Mouse (Mus musculus) intestine, embryonic 15.5 days (tissue): ENCODE data around the gene Pdcd7. TPM values are rescaled to one million over a fixed set of nuclear protein-coding genes. Genes with fewer than 3 reads are reported as not detected.

ENCODE experiments used
- ATAC-seq: fragments of 200-750 bp; cut with Nextera tagmentation; 2 replicates; pipeline ENCODE4 v1.8.0; 2017; ENCODE audit warnings: moderate TSS enrichment, moderate library complexity
- H3K27ac ChIP-seq: fragments of 300-500 bp; sonication (generic); 2 replicates; pipeline ENCODE4 v1.5.1; 2015; ENCODE audit warnings: mild to moderate bottlenecking, inconsistent platforms
- H3K27me3 ChIP-seq: fragments of 300-500 bp; sonication (generic); replicated peaks from 2 replicates; pipeline ENCODE4 v1.6.1; 2015; ENCODE audit warnings: inconsistent platforms
- H3K36me3 ChIP-seq: fragments of 300-500 bp; sonication (generic); 2 replicates; pipeline ENCODE4 v1.6.1; 2015; ENCODE audit warnings: inconsistent platforms
- H3K4me1 ChIP-seq: fragments of 300-500 bp; sonication (generic); replicated peaks from 2 replicates; pipeline ENCODE4 v1.6.1; 2015; ENCODE audit warnings: inconsistent platforms
- H3K4me2 ChIP-seq: fragments of 300-500 bp; sonication (generic); replicated peaks from 2 replicates; pipeline ENCODE4 v1.6.1; 2015; ENCODE audit warnings: mild to moderate bottlenecking, inconsistent platforms
- H3K4me3 ChIP-seq: fragments of 300-500 bp; sonication (generic); replicated peaks from 2 replicates; pipeline ENCODE4 v1.5.1; 2015; ENCODE audit warnings: inconsistent platforms
- H3K9ac ChIP-seq: fragments of 300-500 bp; sonication (generic); 2 replicates; pipeline ENCODE4 v1.6.1; 2015; ENCODE audit warnings: inconsistent platforms
- H3K9me3 ChIP-seq: fragments of 300-500 bp; sonication (generic); 2 replicates; pipeline ENCODE4 v1.6.1; 2016; ENCODE audit warnings: inconsistent platforms
- WGBS: fragments of 180-500 bp; shearing (Covaris S2); methylation state at CpG from one replicate; pipeline ENCODE4 v1.1.7; 2015; 5-methylcytosine and 5-hydroxymethylcytosine counted together
- polyA plus RNA-seq: library from polyadenylated mRNA; unstranded; fragments of >200 nt; fragmentation: Nextera tagmentation; extraction: Ambion mirVana; gene quantifications from 2 replicates; pipeline ENCODE4 v1.2.1, GENCODE M21; 2015

Gene Pdcd7
- polyA plus RNA-seq, 1 experiment from 2014 or later = 8.7 TPM

GRCm38 (mm10) chr9:65360641-65361448 is 14.9 kb downstream of the Pdcd7 start, which contains the start of gene Ubap1l:
Gene Ubap1l (plus strand): TSS chr9:65361041.
- H3K4me2 ChIP-seq = no peak within 1 kb of the TSS
- no peak within 1 kb of the TSS for H3K4me3 ChIP-seq
- H3K9ac ChIP-seq = no peak within 1 kb of the TSS
- no peak for ATAC-seq
- H3K9me3 ChIP-seq = no peaks in the 10 kb centered on the region
- peaks cover 21% of the 10 kb centered on the region for H3K36me3 ChIP-seq
- no peaks in the 10 kb centered on the region for H3K27me3 ChIP-seq
- no peaks in the 10 kb centered on the region for H3K4me1 ChIP-seq
- 70% methylated on average over 16 of the region's 16 CpGs for WGBS
- no peak within 1 kb of the TSS for H3K27ac ChIP-seq

DNA sequence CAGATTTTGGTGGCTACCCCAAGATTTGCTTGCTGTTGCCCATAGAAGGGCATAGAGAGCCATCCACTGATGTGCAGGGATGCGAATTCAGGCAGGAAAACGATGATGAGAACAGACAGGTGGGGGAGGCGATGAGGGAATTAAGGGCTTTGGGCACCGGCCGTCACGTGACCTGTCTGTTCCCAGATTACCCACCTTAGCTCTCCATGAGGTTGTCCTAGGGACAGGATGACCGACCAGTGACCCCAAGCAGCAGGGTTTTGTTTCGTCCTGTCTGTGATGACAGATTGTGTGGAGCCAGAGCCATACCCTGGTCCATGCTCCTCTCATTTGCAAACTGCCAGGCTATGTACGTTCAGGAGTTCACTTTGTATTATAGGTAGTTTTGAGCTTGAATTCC is 17.8 kb downstream of the Pdcd7 start:
- Histone ChIP-seq H3K4me1 (no peaks in the 10 kb centered on the region), H3K27me3 (no peaks in the 10 kb centered on the region), H3K4me3 (no peak overlapping the region), H3K4me2 (no peak overlapping the region), H3K27ac (no peak overlapping the region), H3K9me3 (no peaks in the 10 kb centered on the region), H3K36me3 (peaks cover 11% of the 10 kb centered on the region; the same call in 1 of the 2 replicates), H3K9ac (no peak overlapping the region)
- ATAC-seq = no peak
- 50% methylated on average over 9 of the region's 9 CpGs for WGBS

DNA sequence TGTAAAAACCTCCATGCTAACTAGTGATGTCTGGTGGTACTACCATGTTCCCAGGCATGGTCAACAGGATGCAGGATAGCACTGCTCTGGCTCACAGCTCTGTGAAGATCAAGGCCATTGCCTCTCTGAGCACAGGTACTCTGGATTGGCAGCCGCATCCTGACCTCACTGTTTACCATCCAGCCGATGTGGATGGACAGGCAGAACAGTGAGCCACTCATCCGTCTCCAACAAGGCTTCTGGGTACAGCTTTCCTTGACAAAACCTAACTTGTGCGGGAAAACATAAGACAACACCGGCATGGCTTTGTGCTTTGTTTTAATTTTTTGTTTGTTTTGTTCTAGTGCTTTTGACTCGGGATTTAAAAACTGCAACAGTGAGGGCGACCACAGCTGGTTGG is 19.8 kb downstream of the Pdcd7 start:
- no peaks in the 10 kb centered on the region for H3K9me3 ChIP-seq
- no peak for ATAC-seq
- 87% methylated on average over 7 of the region's 7 CpGs for WGBS
- H3K9ac ChIP-seq = no peak overlapping the region
- no peak overlapping the region for H3K4me3 ChIP-seq
- H3K27ac ChIP-seq = no peak overlapping the region
- H3K36me3 ChIP-seq = no peaks in the 10 kb centered on the region
- H3K27me3 ChIP-seq = no peaks in the 10 kb centered on the region
- no peak overlapping the region for H3K4me2 ChIP-seq
- H3K4me1 ChIP-seq = no peaks in the 10 kb centered on the region

DNA sequence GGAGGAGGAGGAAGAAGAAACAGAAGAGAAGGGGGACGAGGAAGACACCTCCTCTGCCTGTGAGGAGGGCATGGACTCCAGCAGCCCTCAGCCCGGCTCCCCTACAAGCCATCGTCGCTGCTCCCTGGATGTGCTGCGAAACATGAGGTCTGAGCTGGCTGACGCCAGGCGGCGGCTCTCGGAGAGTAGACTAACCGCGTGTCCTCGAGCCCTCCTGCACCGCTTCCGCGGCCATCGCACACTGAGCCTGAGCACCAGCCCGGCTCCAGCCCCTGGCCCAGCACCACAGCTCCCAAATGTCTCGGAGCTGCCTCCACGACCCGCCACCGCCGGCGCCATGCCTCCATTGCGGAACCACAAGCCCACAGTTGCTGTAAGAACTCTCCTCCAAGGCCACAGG is 25.9 kb downstream of the Pdcd7 start:
- H3K9me3 ChIP-seq = no peaks in the 10 kb centered on the region
- no peak overlapping the region for H3K27ac ChIP-seq
- H3K4me1 ChIP-seq = no peaks in the 10 kb centered on the region
- 86% methylated on average over 24 of the region's 24 CpGs for WGBS
- no peak for ATAC-seq
- H3K4me3 ChIP-seq = no peak overlapping the region
- H3K36me3 ChIP-seq = 0 out of 2 replicates have a peak, but pooled peaks cover 2% of the 10 kb centered on the region
- peaks cover 2% of the 10 kb centered on the region; the same call in 1 of the 2 replicates for H3K27me3 ChIP-seq
- H3K4me2 ChIP-seq = no peak overlapping the region
- H3K9ac ChIP-seq = no peak overlapping the region

DNA sequence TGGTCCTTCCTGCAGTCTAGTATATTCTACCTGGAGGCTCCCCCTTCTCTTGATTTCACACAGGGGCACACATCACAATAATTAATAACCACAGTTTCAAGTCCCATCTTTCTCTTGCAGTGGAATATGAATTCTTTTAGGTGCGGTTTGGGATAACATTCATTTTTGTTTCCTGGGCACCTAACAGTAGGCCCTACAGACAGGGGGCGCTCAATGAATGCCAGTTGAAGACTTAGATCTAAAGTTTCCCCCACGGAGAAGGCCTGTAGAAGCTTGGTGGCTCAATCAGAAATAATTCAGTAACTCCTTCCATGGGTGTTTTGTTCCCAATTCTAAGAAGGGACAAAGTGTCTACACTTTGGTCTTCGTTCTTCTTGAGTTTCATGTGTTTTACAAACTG is 26.5 kb downstream of the Pdcd7 start:
- 0 out of 2 replicates have a peak, but pooled peaks cover 2% of the 10 kb centered on the region for H3K36me3 ChIP-seq
- H3K4me1 ChIP-seq = no peaks in the 10 kb centered on the region
- H3K27ac ChIP-seq = no peak overlapping the region
- H3K9me3 ChIP-seq = no peaks in the 10 kb centered on the region
- no peak overlapping the region for H3K9ac ChIP-seq
- WGBS = 76% methylated on average over 4 of the region's 4 CpGs
- no peak overlapping the region for H3K4me2 ChIP-seq
- H3K4me3 ChIP-seq = no peak overlapping the region
- no peak for ATAC-seq
- peaks cover 9% of the 10 kb centered on the region; the same call in 1 of the 2 replicates for H3K27me3 ChIP-seq

- Histone ChIP-seq H3K27ac (no peak overlapping the region), H3K9me3 (no peaks in the 10 kb centered on the region), H3K4me3 (no peak overlapping the region), H3K36me3 (0 out of 2 replicates have a peak, but pooled peaks cover 2% of the 10 kb centered on the region), H3K9ac (no peak overlapping the region), H3K4me1 (no peaks in the 10 kb centered on the region), H3K4me2 (no peak overlapping the region), H3K27me3 (peaks cover 25% of the 10 kb centered on the region; the same call in 1 of the 2 replicates)
- WGBS = 80% methylated on average over 5 of the region's 5 CpGs
- ATAC-seq = no peak
These were observed 28.7 kb downstream of the Pdcd7 start for GRCm38 (mm10) chr9:65374468-65375162.

DNA sequence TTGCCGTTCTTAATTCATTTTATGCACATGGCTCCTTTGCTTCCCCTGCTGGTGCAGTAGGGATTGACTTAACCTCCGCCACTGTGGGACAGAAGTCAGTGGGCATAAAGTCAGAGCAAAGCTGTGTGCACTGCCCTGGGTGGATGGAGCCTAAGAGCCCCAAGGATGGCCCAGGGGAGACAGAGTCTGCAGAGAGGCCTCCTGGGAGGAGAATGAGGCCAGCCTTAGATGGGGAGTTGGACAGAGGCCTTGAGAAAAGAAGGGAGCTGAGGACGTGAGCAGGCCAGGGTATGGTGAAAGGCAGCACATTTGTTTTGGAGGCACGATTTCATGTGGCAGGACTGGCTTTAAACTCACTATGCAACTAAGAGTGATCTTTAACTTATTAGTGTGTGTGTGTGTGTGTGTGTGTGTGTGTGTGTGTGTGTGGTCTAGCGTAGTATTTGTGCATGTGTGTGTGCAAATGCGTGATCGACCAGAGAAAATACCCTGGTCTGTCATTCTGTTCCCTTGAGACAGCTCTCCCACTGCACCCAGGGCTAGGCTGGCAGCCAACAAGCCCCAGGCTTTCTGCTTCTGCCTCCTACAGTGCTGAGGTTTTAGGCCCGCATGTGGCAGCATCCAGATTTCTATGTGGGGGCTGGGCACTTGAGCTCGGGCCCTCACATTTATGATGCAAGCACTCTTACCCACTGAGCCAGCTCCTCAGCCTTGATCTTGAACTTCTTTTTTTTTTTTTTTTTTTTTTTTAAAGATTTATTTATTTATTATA is 29.4 kb downstream of the Pdcd7 start:
- no peak for ATAC-seq
- H3K27me3 ChIP-seq = peaks cover 30% of the 10 kb centered on the region; the same call in 1 of the 2 replicates
- no peaks in the 10 kb centered on the region for H3K4me1 ChIP-seq
- H3K4me3 ChIP-seq = no peak overlapping the region
- no peak overlapping the region for H3K9ac ChIP-seq
- H3K4me2 ChIP-seq = no peak overlapping the region
- H3K27ac ChIP-seq = no peak overlapping the region
- no peaks in the 10 kb centered on the region for H3K9me3 ChIP-seq
- 87% methylated on average over 9 of the region's 9 CpGs for WGBS
- 0 out of 2 replicates have a peak, but pooled peaks cover 2% of the 10 kb centered on the region for H3K36me3 ChIP-seq

DNA sequence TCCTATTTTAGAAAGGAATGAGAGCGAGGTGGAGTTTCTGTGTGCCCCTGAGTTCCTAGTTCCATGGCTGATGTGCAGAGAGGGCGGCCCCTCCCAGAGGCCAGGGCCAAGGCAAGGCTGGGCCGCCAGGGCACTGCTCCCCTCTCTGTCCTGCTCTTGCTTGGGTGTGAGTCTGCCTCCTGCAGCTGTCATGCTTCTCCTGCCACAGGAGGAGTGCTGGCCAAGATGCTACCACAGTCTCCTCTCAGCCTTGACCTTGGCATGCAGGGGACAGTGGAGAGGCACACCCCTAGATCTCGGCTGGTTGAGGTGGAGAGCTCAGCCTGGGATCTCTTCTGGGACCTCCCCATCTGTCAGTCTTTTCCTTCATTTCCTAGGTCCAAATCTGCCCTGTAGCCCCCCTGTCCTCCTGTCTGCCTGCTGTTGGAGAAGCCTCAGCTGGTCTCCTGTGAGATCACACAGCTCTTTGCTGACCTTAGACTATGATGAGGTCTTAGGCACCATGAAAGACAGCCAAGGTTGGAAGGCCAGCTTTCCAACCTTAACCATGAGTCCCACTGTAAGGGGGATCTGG is 35.2 kb downstream of the Pdcd7 start:
- Histone ChIP-seq H3K27me3 (peaks cover 70% of the 10 kb centered on the region), H3K36me3 (no peaks in the 10 kb centered on the region)
- no peak for ATAC-seq

GRCm38 (mm10) chr9:65382031-65382750 is 36.3 kb downstream of the Pdcd7 start:
- H3K4me3 ChIP-seq = no peak overlapping the region
- no peak for ATAC-seq
- no peak overlapping the region for H3K27ac ChIP-seq
- H3K9me3 ChIP-seq = no peaks in the 10 kb centered on the region
- WGBS = 75% methylated on average over 6 of the region's 6 CpGs
- no peak overlapping the region for H3K9ac ChIP-seq
- H3K36me3 ChIP-seq = no peaks in the 10 kb centered on the region
- peaks cover 64% of the 10 kb centered on the region for H3K27me3 ChIP-seq
- H3K4me1 ChIP-seq = peaks cover 3% of the 10 kb centered on the region
- no peak overlapping the region for H3K4me2 ChIP-seq

More for the DNA sequence above, 35.2 kb downstream of the Pdcd7 start:
- Histone ChIP-seq H3K9me3 (no peaks in the 10 kb centered on the region), H3K27ac (no peak overlapping the region), H3K4me3 (no peak overlapping the region), H3K9ac (no peak overlapping the region), H3K4me2 (no peak overlapping the region), H3K4me1 (peaks cover 3% of the 10 kb centered on the region)
- WGBS = 72% methylated on average over 4 of the region's 4 CpGs

GRCm38 (mm10) chr9:65382751-65383097 is 36.8 kb downstream of the Pdcd7 start:
- ATAC-seq = no peak
- Histone ChIP-seq H3K4me2 (no peak overlapping the region), H3K27me3 (peaks cover 63% of the 10 kb centered on the region), H3K4me3 (no peak overlapping the region), H3K9me3 (no peaks in the 10 kb centered on the region), H3K9ac (no peak overlapping the region), H3K27ac (no peak overlapping the region), H3K4me1 (peaks cover 3% of the 10 kb centered on the region), H3K36me3 (no peaks in the 10 kb centered on the region)
- WGBS = 48% methylated on average over 3 of the region's 3 CpGs

- no peak overlapping the region for H3K9ac ChIP-seq
- H3K27me3 ChIP-seq = peaks cover 67% of the 10 kb centered on the region
- no peak for ATAC-seq
- H3K4me2 ChIP-seq = no peak overlapping the region
- H3K4me3 ChIP-seq = no peak overlapping the region
- no peak overlapping the region for H3K27ac ChIP-seq
- no peaks in the 10 kb centered on the region for H3K9me3 ChIP-seq
- H3K4me1 ChIP-seq = peaks cover 3% of the 10 kb centered on the region
- WGBS = 39% methylated on average over 3 of the region's 3 CpGs
- H3K36me3 ChIP-seq = no peaks in the 10 kb centered on the region
These were observed 38.4 kb downstream of the Pdcd7 start for GRCm38 (mm10) chr9:65384276-65384675.
